Mouse (Mus musculus): Measurements from ENCODE around the gene Emc10.

Emc10 gene

DNA sequence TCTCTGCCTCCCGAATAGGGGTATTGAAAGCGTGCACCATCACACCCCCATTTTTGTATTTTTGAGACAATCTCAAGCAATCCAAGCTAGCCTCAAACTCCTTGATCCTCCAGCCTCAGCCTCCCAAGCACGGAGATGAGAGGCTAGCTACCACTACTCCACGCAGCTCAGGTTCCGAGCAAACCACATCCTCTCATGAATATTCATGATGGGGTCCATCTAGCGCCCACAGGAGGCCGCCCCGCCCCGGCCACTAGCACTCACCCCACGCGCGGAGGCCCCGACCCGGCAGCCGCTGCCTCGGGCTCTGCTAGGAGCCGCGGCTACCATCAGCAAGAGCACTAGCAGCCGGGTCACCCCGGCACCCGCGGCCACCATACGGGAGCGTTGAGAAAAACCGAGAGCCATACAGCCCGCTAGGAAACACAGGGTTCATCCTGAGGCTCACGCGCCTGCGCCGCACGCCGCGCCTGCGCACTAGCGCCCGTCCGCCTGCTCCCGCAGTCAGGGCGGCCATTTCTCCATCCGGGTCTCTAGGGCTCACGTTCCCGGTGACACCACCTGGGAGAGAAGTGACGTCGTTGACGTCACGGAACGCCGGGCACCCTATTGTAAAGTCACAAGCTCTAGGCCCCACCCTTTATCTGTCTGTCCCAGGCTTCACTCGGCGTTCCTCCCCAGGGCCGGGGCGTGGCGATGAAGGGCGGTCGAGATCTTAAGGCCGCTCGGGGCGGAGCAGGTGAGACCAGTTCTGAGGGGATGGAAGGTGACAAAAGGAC, at the start of gene Emc10, which contains the start of gene Fam71e1:
Gene Emc10, minus strand, starts transcription at position 538 of the 779 bp plus-strand sequence.
Gene Fam71e1, plus strand, starts transcription at position 590 of the 779 bp plus-strand sequence.
- CTCF ChIA-PET, result interaction anchor here (0.5 kb wide), 1 partner anchor 121 kb away, joined by 13 read pairs; no protein-coding TSS in a partner anchor

DNA sequence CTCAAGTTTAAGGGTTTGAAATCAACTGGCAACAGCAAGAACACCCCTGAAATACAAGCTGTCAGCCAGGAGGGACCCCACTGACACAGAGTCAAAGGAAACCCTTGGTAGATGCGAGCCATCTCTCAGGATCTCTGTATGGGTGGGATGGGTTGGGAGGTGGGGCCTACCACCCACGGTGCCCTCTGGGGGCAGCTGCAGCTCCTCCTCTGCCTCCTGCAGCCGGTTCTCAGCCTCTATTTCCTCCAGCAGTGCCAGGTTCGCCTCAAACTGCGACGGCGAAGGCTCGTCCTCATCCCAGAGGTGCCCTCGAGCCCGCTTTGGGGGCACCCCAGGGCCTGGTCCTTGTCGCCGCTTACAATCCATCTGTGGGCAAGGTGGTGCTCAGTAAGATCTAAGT, 46.7 kb upstream of the Emc10 start:
- CTCF ChIA-PET, result interaction anchor here (0.6 kb wide), 1 partner anchor 11 kb away, joined by 10 read pairs; the partner anchor contains the start of gene Nr1h2

DNA sequence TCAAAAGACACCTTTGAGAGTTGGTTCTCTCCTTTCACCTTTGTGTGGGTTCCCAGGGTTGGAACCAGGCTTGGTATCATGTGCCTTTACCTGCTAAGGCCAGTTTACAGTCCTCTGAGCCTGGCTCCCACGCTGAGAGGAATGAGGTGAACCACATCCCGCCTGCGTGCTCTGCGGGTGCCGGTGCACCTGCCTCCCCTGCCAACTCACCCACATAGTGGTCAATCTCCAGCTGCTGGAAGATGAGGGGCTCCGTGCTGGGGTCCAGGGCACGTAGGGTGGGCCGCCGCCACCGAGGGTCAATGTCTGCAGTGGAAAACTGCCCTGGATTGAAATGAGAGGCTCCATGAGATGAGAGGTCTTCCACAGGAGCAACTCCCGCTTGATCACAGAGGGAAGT, 46.2 kb upstream of the Emc10 start:
- CTCF ChIA-PET, result no interaction called here

DNA sequence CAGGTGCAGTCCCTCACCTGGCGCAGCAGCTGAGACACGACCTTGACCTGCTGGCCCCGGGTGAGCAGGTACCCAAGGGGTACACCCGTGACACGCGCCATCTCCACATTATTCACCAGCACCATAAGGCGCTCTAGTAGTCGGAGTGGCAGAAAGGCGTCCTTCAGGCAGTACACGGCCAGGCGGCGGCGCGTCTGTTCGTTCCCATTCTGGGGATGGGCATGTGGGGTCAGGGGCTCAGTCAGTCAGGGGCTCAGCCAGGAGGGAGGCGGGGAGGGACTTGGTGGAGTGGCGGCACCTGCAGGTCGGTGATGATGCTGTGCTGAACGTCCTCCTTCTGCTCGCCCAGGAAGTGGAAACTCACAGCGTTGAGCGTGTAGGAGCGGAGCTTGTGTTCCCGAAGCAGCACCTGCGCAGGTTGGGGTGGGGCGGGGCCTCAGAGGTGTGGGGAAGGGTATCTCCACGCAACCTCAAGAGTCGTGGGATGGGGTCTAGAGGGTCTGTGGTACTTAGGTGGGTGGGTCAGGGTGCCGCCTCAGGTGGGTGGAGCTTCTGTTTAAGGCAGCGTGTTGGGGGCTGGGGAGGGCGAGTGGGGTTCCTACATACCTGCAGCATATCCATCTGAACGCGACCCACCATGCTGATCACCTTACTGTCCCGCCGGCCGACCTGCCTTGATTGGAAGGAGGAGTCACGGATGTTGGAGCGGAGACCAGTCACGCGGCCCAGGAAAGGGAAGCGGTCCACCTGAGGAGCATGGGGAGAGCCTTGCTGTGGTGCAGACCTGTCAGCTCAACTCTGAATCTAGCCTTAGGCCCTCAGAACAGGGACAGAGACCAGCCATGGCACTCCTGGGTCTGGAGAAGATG, 42.7 kb upstream of the Emc10 start:
- CTCF ChIA-PET, result no interaction called here

GRCm38 (mm10) chr7:44537496-44537895, 41.2 kb upstream of the Emc10 start:
- CTCF ChIA-PET, result interaction anchor here (0.9 kb wide), 1 partner anchor 8 kb away, joined by 3 read pairs; no protein-coding TSS in a partner anchor

DNA sequence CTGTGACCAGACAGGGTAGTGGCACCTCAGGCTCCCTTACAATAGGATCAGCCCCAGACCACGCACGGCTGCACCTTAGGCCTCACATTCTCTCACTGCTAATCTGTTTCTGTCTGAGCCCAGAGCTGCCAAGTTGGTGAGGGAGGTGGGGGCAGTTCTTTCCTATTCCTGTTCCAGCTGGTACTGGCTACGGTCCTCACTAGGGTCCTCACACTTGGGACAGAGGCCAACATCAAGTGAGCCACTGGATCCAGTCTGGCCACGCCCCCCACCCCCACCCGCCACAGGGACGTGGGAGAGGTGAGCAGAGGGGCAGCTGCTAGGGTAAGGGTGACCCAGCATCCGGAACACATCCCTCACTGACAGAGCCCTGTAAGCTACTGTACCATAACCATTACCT, 40.7 kb upstream of the Emc10 start:
- CTCF ChIA-PET, result interaction anchor here (0.9 to 2.0 kb wide), 2 partner anchors 8 to 11 kb away, joined by 3 to 6 read pairs; no protein-coding TSS in a partner anchor

GRCm38 (mm10) chr7:44536590-44536968, 40.2 kb upstream of the Emc10 start:
- CTCF ChIA-PET, result interaction anchor here (0.6 to 2.0 kb wide), 3 partner anchors 9 to 758 kb away, joined by 3 to 6 read pairs (median 6); no protein-coding TSS in a partner anchor

- CTCF ChIA-PET, result interaction anchor here (0.6 to 2.0 kb wide), 2 partner anchors 10 to 758 kb away, joined by 6 read pairs; no protein-coding TSS in a partner anchor
Measured at GRCm38 (mm10) chr7:44535657-44536589, 39.6 kb upstream of the Emc10 start.

DNA sequence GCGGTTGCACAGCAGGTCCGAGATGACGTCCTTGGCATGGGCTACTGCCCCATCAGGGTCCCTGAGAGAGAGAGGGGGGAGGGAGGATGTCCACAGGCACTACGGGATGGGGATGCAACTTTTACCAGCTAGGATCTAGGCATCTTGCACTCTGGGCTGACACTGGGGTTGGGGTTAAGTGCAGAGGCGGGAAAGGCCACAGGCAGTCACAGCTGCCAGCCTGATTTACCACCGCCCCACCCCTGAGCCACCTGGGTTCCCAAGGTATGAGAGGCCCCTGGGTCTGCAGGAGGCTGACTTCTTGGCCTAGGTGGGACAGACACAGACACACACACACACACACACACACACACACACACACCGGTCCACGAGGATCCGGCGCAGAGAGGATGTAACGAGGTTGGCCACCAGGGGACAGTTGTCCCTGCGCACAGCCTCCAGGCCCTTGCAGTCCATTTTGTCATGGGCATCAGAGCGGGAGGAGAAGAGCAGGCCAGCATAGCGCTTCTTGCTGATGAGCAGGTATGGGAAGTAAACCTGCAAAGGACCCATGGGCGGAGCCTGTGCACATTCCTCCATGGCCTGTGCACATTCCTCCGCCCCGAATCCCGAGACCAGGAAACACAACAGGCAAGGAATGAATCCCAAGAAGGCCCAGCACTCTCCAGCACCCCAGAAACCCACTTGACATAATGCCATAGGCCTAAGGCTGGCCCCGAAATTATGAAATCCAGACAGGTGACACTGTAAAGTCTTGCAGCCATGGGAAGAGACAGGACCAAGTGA, 38.5 kb upstream of the Emc10 start:
- CTCF ChIA-PET, result interaction anchor here (2.0 kb wide), 1 partner anchor 9 kb away, joined by 6 read pairs; no protein-coding TSS in a partner anchor

DNA sequence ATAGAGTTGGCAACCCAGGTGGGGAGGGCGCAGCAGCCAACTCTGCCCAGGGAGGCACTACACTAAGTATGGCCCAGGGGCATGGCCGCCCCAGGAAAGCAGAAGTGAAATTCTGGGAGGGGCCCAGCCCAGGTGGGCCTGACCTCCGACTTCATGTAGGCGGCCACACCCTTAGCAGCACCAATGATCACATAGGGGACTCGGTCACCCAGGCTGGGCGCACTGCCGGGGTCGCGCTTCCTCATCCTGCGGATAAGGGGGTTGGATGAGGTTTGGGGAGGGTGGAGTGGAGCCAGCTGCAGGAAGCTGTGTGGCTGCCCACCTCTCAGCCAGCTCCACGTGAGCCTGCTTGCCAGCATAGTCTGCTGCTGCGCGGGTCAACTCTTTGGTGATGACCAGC, 37.9 kb upstream of the Emc10 start:
- CTCF ChIA-PET, result no interaction called here

GRCm38 (mm10) chr7:44533746-44534045, 37.4 kb upstream of the Emc10 start:
- CTCF ChIA-PET, result no interaction called here

- CTCF ChIA-PET, result interaction anchor here (1.2 kb wide), 1 partner anchor 12 kb away, joined by 3 read pairs; no protein-coding TSS in a partner anchor
Measured at GRCm38 (mm10) chr7:44532918-44533745, 36.8 kb upstream of the Emc10 start.

GRCm38 (mm10) chr7:44531946-44532732, 35.8 kb upstream of the Emc10 start, which contains the start of gene Spib:
Spib (minus strand) TSS chr7:44532071.
- CTCF ChIA-PET, result interaction anchor here (0.6 to 1.2 kb wide), 4 partner anchors 10 to 36 kb away, joined by 3 to 29 read pairs (median 4); no protein-coding TSS in a partner anchor

DNA sequence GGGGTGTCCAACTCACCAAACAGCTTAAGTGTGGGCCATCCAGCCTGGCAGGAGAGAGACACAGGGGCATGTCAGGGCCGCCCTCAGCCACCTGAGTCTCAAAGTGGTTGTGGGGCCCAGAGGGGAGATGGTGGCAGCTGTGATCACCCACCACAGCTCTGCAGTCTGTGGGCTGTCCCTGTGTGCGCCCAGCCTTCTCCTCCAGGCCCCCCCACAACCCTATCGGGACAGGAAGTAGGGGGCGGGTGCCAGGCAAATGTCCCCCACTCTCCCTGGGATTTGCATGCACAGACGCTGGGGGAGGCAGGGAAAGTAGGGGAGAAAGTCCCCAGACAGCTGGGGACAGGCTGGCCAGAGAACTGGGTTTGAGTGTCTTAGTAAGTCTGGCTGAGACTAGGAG, 34.9 kb upstream of the Emc10 start:
- CTCF ChIA-PET, result interaction anchor here (0.6 to 0.8 kb wide), 3 partner anchors 9 to 34 kb away, joined by 3 to 4 read pairs (median 3); no protein-coding TSS in a partner anchor

- CTCF ChIA-PET, result interaction anchor here (1.5 to 1.7 kb wide), 2 partner anchors 17 to 18 kb away, joined by 4 read pairs; partner anchors contain the start of gene Pold1
Measured at GRCm38 (mm10) chr7:44530507-44530906, 34.2 kb upstream of the Emc10 start.

DNA sequence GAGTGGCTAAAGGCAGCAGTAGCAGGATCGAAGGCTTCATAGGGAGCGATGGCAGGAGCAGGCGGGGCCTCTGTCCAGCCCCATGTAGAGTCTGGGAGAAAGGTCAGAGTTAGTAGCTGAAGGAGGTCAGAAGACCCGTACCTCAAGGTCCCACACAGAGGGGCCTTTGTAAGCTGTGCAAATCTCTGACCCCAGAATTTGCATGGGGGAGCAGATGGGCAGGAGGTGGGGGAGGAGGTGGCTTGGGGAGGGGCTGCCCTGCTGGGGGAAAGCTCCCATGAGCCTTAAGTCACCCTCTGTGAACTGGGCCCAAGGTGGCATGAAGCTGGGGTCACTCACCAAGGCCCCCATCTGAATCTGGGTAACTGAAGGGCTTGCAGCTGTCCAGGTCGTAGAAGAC, 33.2 kb upstream of the Emc10 start:
- CTCF ChIA-PET, result interaction anchor here (1.5 to 1.7 kb wide), 2 partner anchors 18 to 19 kb away, joined by 4 read pairs; partner anchors contain the start of gene Pold1

GRCm38 (mm10) chr7:44527483-44528398, 31.4 kb upstream of the Emc10 start:
- CTCF ChIA-PET, result interaction anchor here (0.6 to 1.4 kb wide), 3 partner anchors 32 to 873 kb away, joined by 3 to 5 read pairs (median 3); no protein-coding TSS in a partner anchor

Data from spleen, embryonic (tissue).